Mouse (Mus musculus) forebrain, embryonic 14.5 days (tissue): Measurements from ENCODE around the gene Eefsec. TPM values are rescaled to one million over a fixed set of nuclear protein-coding genes. Genes with fewer than 3 reads are reported as not detected.
A peak's percentile ranks its signal among the peaks of the same experiment; 100 is the strongest.

ENCODE experiments used
- ATAC-seq: fragments of 200-750 bp; cut with Nextera tagmentation; 2 replicates; pipeline ENCODE4 v1.8.0; 2017; ENCODE audit warnings: mild to moderate bottlenecking, moderate library complexity
- DNase-seq: peaks from one replicate; pipeline ENCODE4 v3.0.0-alpha.2; 2015; ENCODE audit warnings: low spot score
- H3K27ac ChIP-seq: fragments of 300-500 bp; sonication (generic); 2 replicates; pipeline ENCODE4 v1.5.1; 2014; ENCODE audit warnings: low read depth, mild to moderate bottlenecking, control low read depth, low read length, moderate library complexity
- H3K27me3 ChIP-seq: fragments of 300-500 bp; sonication (generic); replicated peaks from 2 replicates; pipeline ENCODE4 v1.6.1; 2014; ENCODE audit warnings: low read length, control low read depth, mixed read lengths; ENCODE audit not compliant: control insufficient read depth, insufficient read depth
- H3K36me3 ChIP-seq: fragments of 300-500 bp; sonication (generic); 2 replicates; pipeline ENCODE4 v1.6.1; 2014; ENCODE audit warnings: low read length, control low read depth; ENCODE audit not compliant: control insufficient read depth, insufficient read depth
- H3K4me1 ChIP-seq: fragments of 300-500 bp; sonication (generic); 2 replicates; pipeline ENCODE4 v1.6.1; 2014; ENCODE audit warnings: antibody characterized with exemption, low read length, control low read depth; ENCODE audit not compliant: control insufficient read depth, insufficient read depth
- H3K4me2 ChIP-seq: fragments of 300-500 bp; sonication (generic); 2 replicates; pipeline ENCODE4 v1.6.1; 2014; ENCODE audit warnings: mild to moderate bottlenecking, control low read depth, low read length
- H3K4me3 ChIP-seq: fragments of 300-500 bp; sonication (generic); 2 replicates; pipeline ENCODE4 v1.5.1; 2014; ENCODE audit warnings: low read depth, low read length, control low read depth
- H3K9ac ChIP-seq: fragments of 300-500 bp; sonication (generic); 2 replicates; pipeline ENCODE4 v1.6.1; 2014; ENCODE audit warnings: mild to moderate bottlenecking, low read length, control low read depth, moderate library complexity
- H3K9me3 ChIP-seq: fragments of 300-500 bp; sonication (generic); replicated peaks from 2 replicates; pipeline ENCODE4 v1.6.1; 2016; ENCODE audit warnings: low read length, control low read depth, mixed read lengths; ENCODE audit not compliant: control insufficient read depth
- WGBS: fragments of 180-500 bp; shearing (Covaris S2); extraction: QIAGEN DNeasy Blood & Tissue Kit; methylation state at CpG from one replicate; pipeline ENCODE4 v1.1.7; 2014; 5-methylcytosine and 5-hydroxymethylcytosine counted together
- polyA plus RNA-seq: library from polyadenylated mRNA; unstranded; fragments of >200 nt; fragmentation: Nextera tagmentation; extraction: Ambion mirVana; gene quantifications from 2 replicates; pipeline ENCODE4 v1.2.1, GENCODE M21; 2014

Eefsec gene
- polyA plus RNA-seq, 1 experiment from 2014 or later = 33.1 TPM

GRCm38 (mm10) chr6:88267970-88268369, 178.4 kb downstream of the Eefsec start:
- H3K4me2 ChIP-seq = no peak overlapping the region
- no peak for ATAC-seq
- no peaks in the 10 kb centered on the region for H3K9me3 ChIP-seq
- H3K4me1 ChIP-seq = peaks cover 3% of the 10 kb centered on the region; the same call in 1 of the 2 replicates
- WGBS = 88% methylated on average over 2 of the region's 2 CpGs
- no peaks in the 10 kb centered on the region for H3K36me3 ChIP-seq
- no peak overlapping the region for H3K9ac ChIP-seq
- no peak for DNase-seq
- no peak overlapping the region for H3K27ac ChIP-seq
- H3K4me3 ChIP-seq = no peak overlapping the region
- no peaks in the 10 kb centered on the region for H3K27me3 ChIP-seq

GRCm38 (mm10) chr6:88267068-88267467, 179.3 kb downstream of the Eefsec start:
- Histone ChIP-seq H3K4me2 (no peak overlapping the region), H3K36me3 (no peaks in the 10 kb centered on the region), H3K4me1 (peaks cover 7% of the 10 kb centered on the region), H3K27ac (no peak overlapping the region), H3K4me3 (no peak overlapping the region), H3K9me3 (no peaks in the 10 kb centered on the region), H3K27me3 (no peaks in the 10 kb centered on the region), H3K9ac (no peak overlapping the region)
- no peak for DNase-seq
- WGBS = 88% methylated on average over 3 of the region's 3 CpGs
- ATAC-seq = no peak

GRCm38 (mm10) chr6:88266055-88266454, 180.3 kb downstream of the Eefsec start:
- H3K9ac ChIP-seq = no peak overlapping the region
- no peak overlapping the region for H3K4me2 ChIP-seq
- DNase-seq (no peak), ATAC-seq (no peak)
- 87% methylated on average over 3 of the region's 3 CpGs for WGBS
- no peaks in the 10 kb centered on the region for H3K36me3 ChIP-seq
- H3K27me3 ChIP-seq = no peaks in the 10 kb centered on the region
- no peaks in the 10 kb centered on the region for H3K9me3 ChIP-seq
- no peak overlapping the region for H3K4me3 ChIP-seq
- H3K27ac ChIP-seq = no peak overlapping the region
- H3K4me1 ChIP-seq = peaks cover 6% of the 10 kb centered on the region

GRCm38 (mm10) chr6:88265355-88265754, 181.0 kb downstream of the Eefsec start:
- WGBS = 93% methylated on average over 1 of the region's 1 CpGs
- peaks cover 6% of the 10 kb centered on the region for H3K4me1 ChIP-seq
- H3K4me3 ChIP-seq = no peak overlapping the region

DNA sequence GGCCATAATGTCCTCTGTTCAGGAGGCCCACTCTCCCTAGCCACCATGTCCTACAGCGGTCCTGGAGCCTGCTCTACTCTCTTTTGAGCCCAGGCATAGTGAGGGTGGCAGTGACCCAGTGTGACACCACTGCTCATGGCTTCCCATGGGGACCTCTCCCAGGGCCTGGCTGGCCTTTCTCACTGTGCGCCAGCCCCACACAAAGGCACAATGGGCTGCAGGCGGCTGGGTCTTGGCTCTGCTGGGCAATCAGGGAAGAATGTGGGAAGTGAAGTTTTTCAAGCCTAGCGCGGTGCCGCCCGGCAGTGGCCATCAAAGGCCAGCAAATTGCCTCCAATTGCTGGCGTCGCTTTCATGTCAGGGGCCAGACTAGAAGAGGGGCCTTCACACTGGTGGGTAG, 184.2 kb downstream of the Eefsec start:
- no peaks in the 10 kb centered on the region for H3K9me3 ChIP-seq
- no peaks in the 10 kb centered on the region for H3K27me3 ChIP-seq
- H3K27ac ChIP-seq = peak overlapping the region; percentile 5; the same call in 1 of the 2 replicates
- 28% methylated on average over 9 of the region's 9 CpGs for WGBS
- no peak overlapping the region for H3K4me3 ChIP-seq
- H3K4me1 ChIP-seq = peaks cover 6% of the 10 kb centered on the region
- ATAC-seq (peak; percentile 48), DNase-seq (peak; percentile 21)
- H3K9ac ChIP-seq = no peak overlapping the region
- no peak overlapping the region for H3K4me2 ChIP-seq
- H3K36me3 ChIP-seq = 0 out of 2 replicates have a peak, but pooled peaks cover 4% of the 10 kb centered on the region

More at GRCm38 (mm10) chr6:88265355-88265754, 181.0 kb downstream of the Eefsec start:
- Histone ChIP-seq H3K27me3 (no peaks in the 10 kb centered on the region), H3K36me3 (no peaks in the 10 kb centered on the region), H3K9me3 (no peaks in the 10 kb centered on the region), H3K27ac (no peak overlapping the region), H3K9ac (no peak overlapping the region), H3K4me2 (no peak overlapping the region)
- DNase-seq = no peak
- ATAC-seq = no peak

DNA sequence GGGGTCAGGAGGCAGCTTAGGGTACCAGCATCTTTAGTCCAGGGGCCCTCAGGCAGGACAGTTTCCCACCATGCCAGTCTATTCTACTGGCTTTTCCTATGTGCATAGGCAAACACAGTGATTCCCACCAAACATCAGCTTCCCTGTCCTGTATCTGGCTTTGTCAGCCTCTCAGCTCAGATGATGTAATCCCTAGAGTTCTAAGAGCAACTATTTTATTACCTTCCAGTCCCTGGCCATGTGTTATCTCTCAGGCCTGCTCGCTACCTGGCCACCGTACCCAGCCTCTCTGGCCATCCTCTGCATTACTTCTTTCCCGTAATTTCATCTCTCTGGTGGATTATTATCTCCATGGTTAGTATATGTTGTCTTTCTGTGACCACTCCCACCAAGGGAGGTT, 185.7 kb downstream of the Eefsec start:
- Histone ChIP-seq H3K9ac (no peak overlapping the region), H3K4me1 (peaks cover 6% of the 10 kb centered on the region), H3K27me3 (no peaks in the 10 kb centered on the region), H3K4me3 (no peak overlapping the region), H3K9me3 (no peaks in the 10 kb centered on the region), H3K4me2 (no peak overlapping the region), H3K27ac (no peak overlapping the region), H3K36me3 (0 out of 2 replicates have a peak, but pooled peaks cover 4% of the 10 kb centered on the region)
- ATAC-seq (no peak), DNase-seq (no peak)
- 96% methylated on average over 3 of the region's 3 CpGs for WGBS

DNA sequence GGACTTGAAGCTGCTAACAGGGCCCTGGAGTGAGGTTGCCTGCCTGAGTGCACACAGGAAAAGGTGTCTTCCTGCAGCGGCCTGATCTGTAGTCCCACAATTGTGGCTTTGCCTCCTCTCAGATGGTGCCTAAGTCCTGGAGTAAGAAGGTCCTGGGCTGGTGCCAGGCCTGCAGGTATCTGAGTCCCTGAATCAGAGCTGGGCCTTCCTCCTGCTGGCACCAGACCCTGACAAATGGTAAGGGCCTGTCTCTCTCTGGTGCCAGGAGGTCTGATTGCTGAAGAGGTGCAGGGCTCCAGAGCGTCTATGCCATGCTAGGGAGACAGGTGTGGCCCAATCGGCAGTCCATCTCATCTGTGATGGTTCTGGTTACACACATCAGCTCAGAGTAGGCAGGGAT, 186.7 kb downstream of the Eefsec start:
- no peak for ATAC-seq
- Histone ChIP-seq H3K9me3 (no peaks in the 10 kb centered on the region), H3K27ac (no peak overlapping the region), H3K9ac (no peak overlapping the region), H3K36me3 (0 out of 2 replicates have a peak, but pooled peaks cover 4% of the 10 kb centered on the region), H3K4me1 (peaks cover 6% of the 10 kb centered on the region), H3K4me3 (no peak overlapping the region), H3K4me2 (no peak overlapping the region), H3K27me3 (no peaks in the 10 kb centered on the region)
- no peak for DNase-seq
- WGBS = 90% methylated on average over 3 of the region's 3 CpGs

DNA sequence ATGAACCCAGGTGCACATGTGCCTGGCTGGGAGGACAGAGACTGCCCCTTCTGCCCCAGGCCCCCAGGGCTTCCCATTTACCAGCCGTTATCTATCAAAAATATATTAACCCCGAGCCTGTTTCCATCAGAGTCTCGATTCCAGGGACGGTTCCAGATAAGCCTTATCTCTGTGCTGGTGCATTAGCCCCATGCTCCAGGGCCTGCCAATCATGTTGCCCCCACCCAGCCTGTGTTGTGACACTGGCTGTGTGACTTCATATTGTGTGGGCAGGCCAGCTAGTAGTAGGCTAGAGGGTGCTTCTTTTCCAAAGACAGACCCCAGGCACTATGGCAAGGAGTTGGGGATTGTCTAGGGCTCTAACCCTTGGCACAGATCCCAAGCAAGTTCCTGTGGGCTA, 190.9 kb downstream of the Eefsec start:
- Histone ChIP-seq H3K27me3 (no peaks in the 10 kb centered on the region), H3K4me2 (no peak overlapping the region), H3K9me3 (no peaks in the 10 kb centered on the region), H3K27ac (no peak overlapping the region), H3K9ac (no peak overlapping the region), H3K4me1 (no peaks in the 10 kb centered on the region), H3K4me3 (no peak overlapping the region), H3K36me3 (0 out of 2 replicates have a peak, but pooled peaks cover 4% of the 10 kb centered on the region)
- ATAC-seq = no peak
- no peak for DNase-seq
- 93% methylated on average over 4 of the region's 4 CpGs for WGBS

DNA sequence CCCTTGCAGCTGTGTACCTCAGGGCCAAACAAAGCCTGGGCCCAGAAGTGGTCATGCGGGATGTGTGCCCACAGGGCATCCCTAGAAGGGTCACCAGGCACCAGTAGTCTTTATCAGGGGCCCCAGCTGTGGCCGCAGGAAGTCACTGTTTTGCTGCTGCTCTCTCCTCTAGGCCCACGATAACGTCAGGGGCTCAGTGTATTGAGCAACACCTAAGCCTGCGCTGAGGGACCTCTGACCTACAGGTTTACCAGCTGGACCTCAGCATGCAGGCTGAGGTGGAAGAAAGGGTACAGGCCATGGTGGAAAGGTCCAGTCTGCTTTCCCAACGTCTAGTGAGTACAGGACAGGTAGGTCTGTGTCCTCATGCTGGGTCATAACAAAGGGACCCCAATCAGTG, 192.3 kb downstream of the Eefsec start:
- Histone ChIP-seq H3K4me2 (no peak overlapping the region), H3K4me1 (no peaks in the 10 kb centered on the region), H3K27ac (no peak overlapping the region), H3K36me3 (0 out of 2 replicates have a peak, but pooled peaks cover 4% of the 10 kb centered on the region), H3K9me3 (no peaks in the 10 kb centered on the region), H3K27me3 (no peaks in the 10 kb centered on the region), H3K4me3 (no peak overlapping the region), H3K9ac (no peak overlapping the region)
- WGBS = 73% methylated on average over 6 of the region's 6 CpGs
- DNase-seq (no peak), ATAC-seq (no peak)
